Mouse (Mus musculus): Measurements from ENCODE around the gene Fosl1.
"Not testable (repeated sequence)": the region's sequence is repeated elsewhere in the genome, so short reads cannot be mapped to it uniquely, and the experiment has no call there.

Fosl1 gene

GRCm38 (mm10) chr19:5447515-5448353 is at the start of gene Fosl1:
Gene Fosl1, plus strand, starts transcription at chr19:5447547.
- DNase-seq (ENCODE audit: low spot score) = no peak

- not testable (repeated sequence) for DNase-seq (ENCODE audit: low spot score)
Observed at GRCm38 (mm10) chr19:5401073-5401472, 46.3 kb upstream of the Fosl1 start.

- no peak for DNase-seq (ENCODE audit: low spot score)
Observed at GRCm38 (mm10) chr19:5402293-5402692, 45.1 kb upstream of the Fosl1 start, which contains the start of gene Tsga10ip. Gene Tsga10ip, minus strand, starts transcription at chr19:5402526.

GRCm38 (mm10) chr19:5405924-5406323 is 41.4 kb upstream of the Fosl1 start:
- no peak for DNase-seq (ENCODE audit: low spot score)

GRCm38 (mm10) chr19:5406531-5407126 is 40.7 kb upstream of the Fosl1 start:
- not testable (repeated sequence) for DNase-seq (ENCODE audit: low spot score)

- DNase-seq (ENCODE audit: low spot score) = peak; percentile 57
Observed at GRCm38 (mm10) chr19:5407133-5407532, 40.2 kb upstream of the Fosl1 start.

- no peak for DNase-seq (ENCODE audit: low spot score)
Observed at GRCm38 (mm10) chr19:5408057-5409001, 39.0 kb upstream of the Fosl1 start.

GRCm38 (mm10) chr19:5409068-5409467 is 38.3 kb upstream of the Fosl1 start:
- DNase-seq (ENCODE audit: low spot score) = no peak

- DNase-seq (ENCODE audit: low spot score) = no peak
Observed at GRCm38 (mm10) chr19:5410641-5411040, 36.7 kb upstream of the Fosl1 start.

GRCm38 (mm10) chr19:5411961-5412360 is 35.4 kb upstream of the Fosl1 start:
- no peak for DNase-seq (ENCODE audit: low spot score)

- DNase-seq (ENCODE audit: low spot score) = no peak
Observed at GRCm38 (mm10) chr19:5413840-5414239, 33.5 kb upstream of the Fosl1 start.

- DNase-seq (ENCODE audit: low spot score) = no peak
Observed at GRCm38 (mm10) chr19:5414534-5414957, 32.8 kb upstream of the Fosl1 start.

GRCm38 (mm10) chr19:5418750-5419466 is 28.4 kb upstream of the Fosl1 start:
- DNase-seq (ENCODE audit: low spot score) = no peak

- DNase-seq (ENCODE audit: low spot score) = no peak
Observed at GRCm38 (mm10) chr19:5419630-5420029, 27.7 kb upstream of the Fosl1 start.

- no peak for DNase-seq (ENCODE audit: low spot score)
Observed at GRCm38 (mm10) chr19:5420579-5420978, 26.8 kb upstream of the Fosl1 start.

- DNase-seq (ENCODE audit: low spot score) = no peak
Observed at GRCm38 (mm10) chr19:5421784-5422183, 25.6 kb upstream of the Fosl1 start.

- DNase-seq (ENCODE audit: low spot score) = no peak
Observed at GRCm38 (mm10) chr19:5422267-5422666, 25.1 kb upstream of the Fosl1 start.

- no peak for DNase-seq (ENCODE audit: low spot score)
Observed at GRCm38 (mm10) chr19:5422895-5423443, 24.4 kb upstream of the Fosl1 start.

- DNase-seq (ENCODE audit: low spot score) = no peak
Observed at GRCm38 (mm10) chr19:5423561-5423960, 23.8 kb upstream of the Fosl1 start.

GRCm38 (mm10) chr19:5424092-5424781 is 23.1 kb upstream of the Fosl1 start:
- DNase-seq (ENCODE audit: low spot score) = peak; percentile 37
